Mouse (Mus musculus): ENCODE data around the gene Unc5cl. TPM values are rescaled to one million over a fixed set of nuclear protein-coding genes. Genes with fewer than 3 reads are reported as not detected.

Unc5cl gene
- polyA plus RNA-seq, 1 experiment from 2014 or later = 0.13 TPM

GRCm38 (mm10) chr17:48475444-48475843 is 20.7 kb downstream of the Unc5cl start:
- Histone ChIP-seq H3K4me1 (ENCODE audit: control insufficient read depth, insufficient read depth, low read length) (no peaks in the 10 kb centered on the region), H3K27ac (replicated peaks; ENCODE audit: low read depth, low read length) (no peak overlapping the region), H3K36me3 (ENCODE audit: control insufficient read depth, insufficient read depth, low read length) (no peaks in the 10 kb centered on the region), H3K4me3 (ENCODE audit: low read depth, low read length) (no peak overlapping the region), H3K9ac (ENCODE audit: low read depth, low read length) (no peak overlapping the region), H3K9me3 (ENCODE audit: control insufficient read depth, low read length) (no peaks in the 10 kb centered on the region), H3K4me2 (ENCODE audit: low read depth, low read length) (no peak overlapping the region), H3K27me3 (replicated peaks; ENCODE audit: control insufficient read depth, insufficient read depth, low read length) (no peaks in the 10 kb centered on the region)
- DNase-seq (ENCODE audit: low spot score) (no peak), ATAC-seq (ENCODE audit: low read depth) (no peak)
- 81% methylated on average over 8 of the region's 8 CpGs for WGBS

GRCm38 (mm10) chr17:48479952-48480351 is 25.3 kb downstream of the Unc5cl start:
- Histone ChIP-seq H3K27ac (replicated peaks; ENCODE audit: low read depth, low read length) (no peak overlapping the region), H3K9ac (ENCODE audit: low read depth, low read length) (no peak overlapping the region), H3K4me2 (ENCODE audit: low read depth, low read length) (no peak overlapping the region), H3K9me3 (ENCODE audit: control insufficient read depth, low read length) (no peaks in the 10 kb centered on the region), H3K27me3 (replicated peaks; ENCODE audit: control insufficient read depth, insufficient read depth, low read length) (no peaks in the 10 kb centered on the region), H3K36me3 (ENCODE audit: control insufficient read depth, insufficient read depth, low read length) (no peaks in the 10 kb centered on the region), H3K4me3 (ENCODE audit: low read depth, low read length) (no peak overlapping the region), H3K4me1 (ENCODE audit: control insufficient read depth, insufficient read depth, low read length) (no peaks in the 10 kb centered on the region)
- DNase-seq (ENCODE audit: low spot score) (no peak), ATAC-seq (ENCODE audit: low read depth) (no peak)
- WGBS = 82% methylated on average over 10 of the region's 10 CpGs

- 79% methylated on average over 5 of the region's 5 CpGs for WGBS
- Histone ChIP-seq H3K27me3 (replicated peaks; ENCODE audit: control insufficient read depth, insufficient read depth, low read length) (no peaks in the 10 kb centered on the region), H3K4me1 (ENCODE audit: control insufficient read depth, insufficient read depth, low read length) (no peaks in the 10 kb centered on the region), H3K4me3 (ENCODE audit: low read depth, low read length) (no peak overlapping the region), H3K9ac (ENCODE audit: low read depth, low read length) (no peak overlapping the region), H3K36me3 (ENCODE audit: control insufficient read depth, insufficient read depth, low read length) (no peaks in the 10 kb centered on the region), H3K27ac (replicated peaks; ENCODE audit: low read depth, low read length) (no peak overlapping the region), H3K9me3 (ENCODE audit: control insufficient read depth, low read length) (no peaks in the 10 kb centered on the region), H3K4me2 (ENCODE audit: low read depth, low read length) (no peak overlapping the region)
- ATAC-seq (ENCODE audit: low read depth) (no peak), DNase-seq (ENCODE audit: low spot score) (no peak)
Observed at GRCm38 (mm10) chr17:48483764-48484163, 29.1 kb downstream of the Unc5cl start.

GRCm38 (mm10) chr17:48484191-48484590 is 29.5 kb downstream of the Unc5cl start:
- ATAC-seq (ENCODE audit: low read depth) (no peak), DNase-seq (ENCODE audit: low spot score) (no peak)
- Histone ChIP-seq H3K9me3 (ENCODE audit: control insufficient read depth, low read length) (no peaks in the 10 kb centered on the region), H3K4me1 (ENCODE audit: control insufficient read depth, insufficient read depth, low read length) (no peaks in the 10 kb centered on the region), H3K4me2 (ENCODE audit: low read depth, low read length) (no peak overlapping the region), H3K4me3 (ENCODE audit: low read depth, low read length) (no peak overlapping the region), H3K36me3 (ENCODE audit: control insufficient read depth, insufficient read depth, low read length) (no peaks in the 10 kb centered on the region), H3K9ac (ENCODE audit: low read depth, low read length) (no peak overlapping the region), H3K27ac (replicated peaks; ENCODE audit: low read depth, low read length) (no peak overlapping the region), H3K27me3 (replicated peaks; ENCODE audit: control insufficient read depth, insufficient read depth, low read length) (no peaks in the 10 kb centered on the region)
- WGBS = 87% methylated on average over 5 of the region's 5 CpGs

GRCm38 (mm10) chr17:48489466-48489865 is 34.8 kb downstream of the Unc5cl start:
- Histone ChIP-seq H3K4me1 (ENCODE audit: control insufficient read depth, insufficient read depth, low read length) (no peaks in the 10 kb centered on the region), H3K27ac (replicated peaks; ENCODE audit: low read depth, low read length) (no peak overlapping the region), H3K4me3 (ENCODE audit: low read depth, low read length) (no peak overlapping the region), H3K9me3 (ENCODE audit: control insufficient read depth, low read length) (no peaks in the 10 kb centered on the region), H3K36me3 (ENCODE audit: control insufficient read depth, insufficient read depth, low read length) (no peaks in the 10 kb centered on the region), H3K4me2 (ENCODE audit: low read depth, low read length) (no peak overlapping the region), H3K9ac (ENCODE audit: low read depth, low read length) (no peak overlapping the region), H3K27me3 (replicated peaks; ENCODE audit: control insufficient read depth, insufficient read depth, low read length) (no peaks in the 10 kb centered on the region)
- 91% methylated on average over 3 of the region's 3 CpGs for WGBS
- ATAC-seq (ENCODE audit: low read depth) (no peak), DNase-seq (ENCODE audit: low spot score) (no peak)

- ATAC-seq (ENCODE audit: low read depth) (no peak), DNase-seq (ENCODE audit: low spot score) (no peak)
- no peaks in the 10 kb centered on the region for H3K27me3 ChIP-seq (replicated peaks; ENCODE audit: control insufficient read depth, insufficient read depth, low read length)
- H3K9me3 ChIP-seq (ENCODE audit: control insufficient read depth, low read length) = no peaks in the 10 kb centered on the region
- H3K4me1 ChIP-seq (ENCODE audit: control insufficient read depth, insufficient read depth, low read length) = no peaks in the 10 kb centered on the region
- no peak overlapping the region for H3K9ac ChIP-seq (ENCODE audit: low read depth, low read length)
- no peak overlapping the region for H3K4me3 ChIP-seq (ENCODE audit: low read depth, low read length)
- H3K36me3 ChIP-seq (ENCODE audit: control insufficient read depth, insufficient read depth, low read length) = no peaks in the 10 kb centered on the region
- no peak overlapping the region for H3K4me2 ChIP-seq (ENCODE audit: low read depth, low read length)
- 92% methylated on average over 8 of the region's 8 CpGs for WGBS
- H3K27ac ChIP-seq (replicated peaks; ENCODE audit: low read depth, low read length) = no peak overlapping the region
Observed at GRCm38 (mm10) chr17:48492621-48493020, 37.9 kb downstream of the Unc5cl start.

- Histone ChIP-seq H3K4me2 (ENCODE audit: low read depth, low read length) (no peak overlapping the region), H3K9me3 (ENCODE audit: control insufficient read depth, low read length) (no peaks in the 10 kb centered on the region), H3K9ac (ENCODE audit: low read depth, low read length) (no peak overlapping the region), H3K27ac (replicated peaks; ENCODE audit: low read depth, low read length) (no peak overlapping the region), H3K4me3 (ENCODE audit: low read depth, low read length) (no peak overlapping the region), H3K36me3 (ENCODE audit: control insufficient read depth, insufficient read depth, low read length) (no peaks in the 10 kb centered on the region), H3K27me3 (replicated peaks; ENCODE audit: control insufficient read depth, insufficient read depth, low read length) (no peaks in the 10 kb centered on the region), H3K4me1 (ENCODE audit: control insufficient read depth, insufficient read depth, low read length) (no peaks in the 10 kb centered on the region)
- DNase-seq (ENCODE audit: low spot score) (no peak), ATAC-seq (ENCODE audit: low read depth) (peak; percentile 53; the same call in 1 of the 2 replicates)
- WGBS = 52% methylated on average over 7 of the region's 7 CpGs
Observed at GRCm38 (mm10) chr17:48493582-48493981, 38.9 kb downstream of the Unc5cl start.

- no peaks in the 10 kb centered on the region for H3K4me1 ChIP-seq (ENCODE audit: control insufficient read depth, insufficient read depth, low read length)
- H3K4me3 ChIP-seq (ENCODE audit: low read depth, low read length) = no peak overlapping the region
- H3K4me2 ChIP-seq (ENCODE audit: low read depth, low read length) = no peak overlapping the region
- H3K36me3 ChIP-seq (ENCODE audit: control insufficient read depth, insufficient read depth, low read length) = no peaks in the 10 kb centered on the region
- DNase-seq (ENCODE audit: low spot score) (no peak), ATAC-seq (ENCODE audit: low read depth) (peak; percentile 44; the same call in 1 of the 2 replicates)
- H3K9me3 ChIP-seq (ENCODE audit: control insufficient read depth, low read length) = no peaks in the 10 kb centered on the region
- no peaks in the 10 kb centered on the region for H3K27me3 ChIP-seq (replicated peaks; ENCODE audit: control insufficient read depth, insufficient read depth, low read length)
- WGBS = 47% methylated on average over 8 of the region's 8 CpGs
- H3K9ac ChIP-seq (ENCODE audit: low read depth, low read length) = no peak overlapping the region
- H3K27ac ChIP-seq (replicated peaks; ENCODE audit: low read depth, low read length) = no peak overlapping the region
Observed at GRCm38 (mm10) chr17:48493986-48494385, 39.3 kb downstream of the Unc5cl start.

- DNase-seq (ENCODE audit: low spot score) = no peak
- 69% methylated on average over 3 of the region's 3 CpGs for WGBS
- Histone ChIP-seq H3K4me3 (ENCODE audit: low read depth, low read length) (no peak overlapping the region), H3K27ac (replicated peaks; ENCODE audit: low read depth, low read length) (no peak overlapping the region), H3K9me3 (ENCODE audit: control insufficient read depth, low read length) (no peaks in the 10 kb centered on the region), H3K27me3 (replicated peaks; ENCODE audit: control insufficient read depth, insufficient read depth, low read length) (no peaks in the 10 kb centered on the region), H3K4me2 (ENCODE audit: low read depth, low read length) (no peak overlapping the region), H3K9ac (ENCODE audit: low read depth, low read length) (no peak overlapping the region), H3K4me1 (ENCODE audit: control insufficient read depth, insufficient read depth, low read length) (no peaks in the 10 kb centered on the region), H3K36me3 (ENCODE audit: control insufficient read depth, insufficient read depth, low read length) (no peaks in the 10 kb centered on the region)
- ATAC-seq (ENCODE audit: low read depth) = no peak
Observed at GRCm38 (mm10) chr17:48497986-48498385, 43.3 kb downstream of the Unc5cl start.

Measured in embryonic facial prominence, embryonic 14.5 days (tissue).